Mouse (Mus musculus): ENCODE data around the gene 4933415A04Rik. TPM values are rescaled to one million over a fixed set of nuclear protein-coding genes. Genes with fewer than 3 reads are reported as not detected.

4933415A04Rik gene
- polyA plus RNA-seq (2014; fragmentation: Nextera tagmentation; extraction: Ambion mirVana) = 9.0 and 9.9 TPM in 2 replicates

DNA sequence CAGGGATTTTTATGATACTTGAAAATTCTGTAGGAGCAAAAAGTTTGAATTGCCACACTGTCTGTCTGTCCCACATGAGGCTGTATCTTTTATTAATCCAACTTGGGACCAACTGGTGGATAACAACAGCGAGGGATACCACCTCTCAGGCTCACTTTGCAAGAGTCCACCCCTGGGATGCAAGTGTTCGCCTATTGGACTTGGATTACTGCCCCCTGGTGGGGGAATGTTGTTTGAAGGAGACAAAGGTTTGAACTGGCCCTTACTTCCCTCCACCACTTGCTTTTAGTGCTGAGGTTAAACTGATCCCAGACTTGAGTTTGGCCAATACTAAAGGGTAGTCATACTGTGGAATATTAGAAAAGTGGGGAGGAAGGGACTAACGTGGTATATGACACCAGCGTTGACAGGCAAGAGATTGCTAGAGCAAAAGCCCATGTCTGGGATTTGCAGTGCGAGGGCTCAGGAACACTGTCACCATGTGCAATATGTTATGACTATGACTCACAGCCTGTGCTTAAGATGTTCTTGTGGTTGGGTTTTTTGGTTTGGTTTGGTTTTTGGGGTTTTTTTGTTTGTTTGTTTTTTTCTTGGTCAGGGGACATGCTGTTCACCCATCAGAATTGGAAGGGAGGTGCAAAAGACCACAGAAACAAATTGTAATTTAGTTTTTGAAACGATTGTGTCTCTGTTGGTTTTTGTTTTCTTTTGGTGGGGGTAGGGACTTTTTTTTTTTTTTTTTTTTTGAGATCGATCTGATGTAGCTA is at the start of gene 4933415A04Rik:
4933415A04Rik (plus strand) TSS at position 717 of the 767 bp plus-strand sequence.
- peak; percentile 59 for ATAC-seq (ENCODE audit: low FRiP score, low TSS enrichment)
- H3K27me3 ChIP-seq (ENCODE audit: control insufficient read depth, insufficient read depth, low read length) = no peaks in the 10 kb centered on the region
- 76% methylated on average over 7 of the region's 7 CpGs for WGBS
- no peak within 1 kb of the TSS for H3K4me3 ChIP-seq (ENCODE audit: low read length)
- H3K27ac ChIP-seq (ENCODE audit: low read depth, low read length) = no peak within 1 kb of the TSS
- peaks cover 43% of the 10 kb centered on the region for H3K36me3 ChIP-seq (ENCODE audit: control insufficient read depth, insufficient read depth, low read length)
- no peak within 1 kb of the TSS for H3K9ac ChIP-seq (ENCODE audit: low read depth, low read length)
- no peak within 1 kb of the TSS for H3K4me2 ChIP-seq (replicated peaks; ENCODE audit: low read depth, low read length)
- no peaks in the 10 kb centered on the region for H3K9me3 ChIP-seq (ENCODE audit: control insufficient read depth, low read length)
- H3K4me1 ChIP-seq (ENCODE audit: control insufficient read depth, insufficient read depth, low read length) = no peaks in the 10 kb centered on the region

DNA sequence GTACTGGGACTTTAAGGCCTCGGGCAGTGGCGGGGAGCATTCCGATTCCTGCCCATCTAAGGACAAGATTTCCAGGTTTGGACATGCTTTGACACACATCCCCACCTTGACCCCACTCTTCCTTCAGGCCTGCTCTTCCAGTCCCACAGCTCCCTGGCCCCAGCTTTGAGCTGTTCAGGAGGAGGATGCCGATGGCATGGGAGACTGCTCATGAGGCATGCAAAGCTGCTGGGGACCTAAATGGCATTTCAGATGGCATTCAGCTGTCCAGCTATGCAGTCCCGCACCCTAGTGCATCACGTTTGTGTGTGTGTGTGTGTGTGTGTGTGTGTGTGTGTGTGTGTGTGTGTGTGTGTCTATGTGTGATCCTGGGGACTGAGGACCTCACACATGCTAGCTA is 49.8 kb upstream of the 4933415A04Rik start:
- no peaks in the 10 kb centered on the region for H3K9me3 ChIP-seq (ENCODE audit: control insufficient read depth, low read length)
- H3K36me3 ChIP-seq (ENCODE audit: control insufficient read depth, insufficient read depth, low read length) = peaks cover 46% of the 10 kb centered on the region
- H3K4me2 ChIP-seq (replicated peaks; ENCODE audit: low read depth, low read length) = no peak overlapping the region
- no peak overlapping the region for H3K4me3 ChIP-seq (ENCODE audit: low read length)
- WGBS = 52% methylated on average over 6 of the region's 6 CpGs
- H3K27ac ChIP-seq (ENCODE audit: low read depth, low read length) = no peak overlapping the region
- no peaks in the 10 kb centered on the region for H3K27me3 ChIP-seq (ENCODE audit: control insufficient read depth, insufficient read depth, low read length)
- ATAC-seq (ENCODE audit: low FRiP score, low TSS enrichment) = peak; percentile 55
- no peak overlapping the region for H3K9ac ChIP-seq (ENCODE audit: low read depth, low read length)
- peaks cover 21% of the 10 kb centered on the region for H3K4me1 ChIP-seq (ENCODE audit: control insufficient read depth, insufficient read depth, low read length)

DNA sequence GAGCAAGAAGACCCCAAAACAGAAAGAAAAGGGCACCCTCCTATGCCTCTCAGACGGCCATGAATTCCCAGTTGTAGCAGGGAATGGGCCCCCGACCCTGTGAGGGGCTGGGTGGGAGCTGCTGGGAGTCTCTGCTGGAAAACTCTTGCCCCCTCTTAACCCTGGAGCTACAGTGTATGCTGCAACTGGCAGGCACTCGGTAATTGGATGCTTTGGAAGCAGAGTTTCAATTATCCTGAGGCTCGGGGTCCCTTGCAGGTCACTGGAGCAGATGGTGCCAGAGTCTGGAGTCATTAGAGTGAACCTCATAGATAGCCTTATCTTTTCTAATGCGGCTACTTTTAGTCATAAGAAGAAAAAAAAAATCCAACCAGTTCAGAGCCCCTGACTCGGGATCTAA is 47.0 kb upstream of the 4933415A04Rik start:
- H3K27me3 ChIP-seq (ENCODE audit: control insufficient read depth, insufficient read depth, low read length) = no peaks in the 10 kb centered on the region
- H3K9me3 ChIP-seq (ENCODE audit: control insufficient read depth, low read length) = no peaks in the 10 kb centered on the region
- no peak overlapping the region; the same call in 1 of the 2 replicates for H3K4me2 ChIP-seq (replicated peaks; ENCODE audit: low read depth, low read length)
- H3K27ac ChIP-seq (ENCODE audit: low read depth, low read length) = peak overlapping the region; percentile 67; the same call in 1 of the 2 replicates
- H3K9ac ChIP-seq (ENCODE audit: low read depth, low read length) = no peak overlapping the region
- 18% methylated on average over 6 of the region's 6 CpGs for WGBS
- peak; percentile 61; the same call in 1 of the 2 replicates for ATAC-seq (ENCODE audit: low FRiP score, low TSS enrichment)
- H3K4me3 ChIP-seq (ENCODE audit: low read length) = no peak overlapping the region
- peaks cover 25% of the 10 kb centered on the region for H3K4me1 ChIP-seq (ENCODE audit: control insufficient read depth, insufficient read depth, low read length)
- peaks cover 33% of the 10 kb centered on the region; the same call in 1 of the 2 replicates for H3K36me3 ChIP-seq (ENCODE audit: control insufficient read depth, insufficient read depth, low read length)

DNA sequence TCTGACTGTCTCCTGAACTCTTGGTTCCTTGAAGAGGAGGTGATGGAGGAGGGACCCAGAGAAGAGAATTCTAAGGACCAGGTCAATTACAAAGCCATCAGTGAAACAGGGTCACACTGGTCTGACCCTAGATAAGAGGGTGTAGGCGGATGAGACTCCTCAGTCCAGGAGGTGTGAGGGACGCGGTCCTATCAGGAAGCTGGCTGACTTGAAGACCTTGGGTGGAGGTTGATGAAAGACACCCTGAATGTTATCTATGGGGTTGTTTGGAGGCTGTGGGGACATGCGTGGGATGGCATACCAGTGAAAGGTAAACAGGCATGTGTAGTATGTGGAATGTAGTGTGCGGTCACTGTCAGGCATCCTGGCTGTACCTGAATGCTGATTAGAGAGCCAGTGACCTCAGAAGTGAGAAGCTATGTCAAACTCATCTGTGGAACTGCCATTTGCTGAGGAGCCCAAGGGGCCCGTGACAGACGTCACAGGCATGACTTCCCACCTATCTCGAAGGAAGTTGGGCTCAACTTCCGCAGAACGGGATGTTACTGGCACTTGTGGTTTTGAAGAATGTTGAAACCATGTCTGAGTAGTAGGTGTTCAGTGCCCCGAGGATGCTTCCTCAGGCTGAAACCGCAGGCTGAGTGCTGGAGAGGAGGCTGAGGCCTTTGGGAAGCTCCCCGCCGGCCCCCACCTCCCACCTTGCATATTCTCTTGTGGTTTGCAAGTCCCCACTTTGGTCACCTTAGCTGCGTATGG is 43.0 kb upstream of the 4933415A04Rik start:
- peaks cover 11% of the 10 kb centered on the region; the same call in 1 of the 2 replicates for H3K36me3 ChIP-seq (ENCODE audit: control insufficient read depth, insufficient read depth, low read length)
- H3K9ac ChIP-seq (ENCODE audit: low read depth, low read length) = no peak overlapping the region
- H3K27me3 ChIP-seq (ENCODE audit: control insufficient read depth, insufficient read depth, low read length) = no peaks in the 10 kb centered on the region
- no peak overlapping the region for H3K4me2 ChIP-seq (replicated peaks; ENCODE audit: low read depth, low read length)
- H3K4me3 ChIP-seq (ENCODE audit: low read length) = no peak overlapping the region
- peaks cover 36% of the 10 kb centered on the region for H3K4me1 ChIP-seq (ENCODE audit: control insufficient read depth, insufficient read depth, low read length)
- no peaks in the 10 kb centered on the region for H3K9me3 ChIP-seq (ENCODE audit: control insufficient read depth, low read length)
- WGBS = 92% methylated on average over 15 of the region's 15 CpGs
- no peak overlapping the region for H3K27ac ChIP-seq (ENCODE audit: low read depth, low read length)
- ATAC-seq (ENCODE audit: low FRiP score, low TSS enrichment) = no peak

DNA sequence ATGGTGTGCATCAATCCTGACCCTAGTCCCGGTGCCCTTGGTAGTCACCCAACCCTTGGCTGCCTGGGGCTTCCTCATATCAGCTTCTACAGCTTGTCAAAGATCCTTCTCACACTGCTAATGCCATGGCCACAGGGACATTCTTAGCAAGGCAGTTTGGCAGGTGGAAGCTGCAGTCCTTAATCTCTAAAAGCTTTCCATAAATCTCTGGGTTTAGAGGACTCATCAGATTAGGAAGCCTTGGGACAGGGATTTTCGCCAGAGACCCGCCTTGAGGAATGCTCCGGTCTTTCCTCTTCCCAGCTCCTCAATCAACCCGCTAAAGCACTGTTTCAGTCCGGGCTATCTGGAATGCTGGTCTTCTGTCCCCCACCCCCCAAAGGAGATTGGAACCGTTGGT is 42.0 kb upstream of the 4933415A04Rik start:
- WGBS = 84% methylated on average over 7 of the region's 7 CpGs
- Histone ChIP-seq H3K9ac (ENCODE audit: low read depth, low read length) (no peak overlapping the region), H3K4me3 (ENCODE audit: low read length) (no peak overlapping the region), H3K36me3 (ENCODE audit: control insufficient read depth, insufficient read depth, low read length) (peaks cover 8% of the 10 kb centered on the region; the same call in 1 of the 2 replicates), H3K4me1 (ENCODE audit: control insufficient read depth, insufficient read depth, low read length) (peaks cover 36% of the 10 kb centered on the region), H3K9me3 (ENCODE audit: control insufficient read depth, low read length) (no peaks in the 10 kb centered on the region), H3K27ac (ENCODE audit: low read depth, low read length) (no peak overlapping the region), H3K27me3 (ENCODE audit: control insufficient read depth, insufficient read depth, low read length) (no peaks in the 10 kb centered on the region), H3K4me2 (replicated peaks; ENCODE audit: low read depth, low read length) (no peak overlapping the region)
- no peak for ATAC-seq (ENCODE audit: low FRiP score, low TSS enrichment)

DNA sequence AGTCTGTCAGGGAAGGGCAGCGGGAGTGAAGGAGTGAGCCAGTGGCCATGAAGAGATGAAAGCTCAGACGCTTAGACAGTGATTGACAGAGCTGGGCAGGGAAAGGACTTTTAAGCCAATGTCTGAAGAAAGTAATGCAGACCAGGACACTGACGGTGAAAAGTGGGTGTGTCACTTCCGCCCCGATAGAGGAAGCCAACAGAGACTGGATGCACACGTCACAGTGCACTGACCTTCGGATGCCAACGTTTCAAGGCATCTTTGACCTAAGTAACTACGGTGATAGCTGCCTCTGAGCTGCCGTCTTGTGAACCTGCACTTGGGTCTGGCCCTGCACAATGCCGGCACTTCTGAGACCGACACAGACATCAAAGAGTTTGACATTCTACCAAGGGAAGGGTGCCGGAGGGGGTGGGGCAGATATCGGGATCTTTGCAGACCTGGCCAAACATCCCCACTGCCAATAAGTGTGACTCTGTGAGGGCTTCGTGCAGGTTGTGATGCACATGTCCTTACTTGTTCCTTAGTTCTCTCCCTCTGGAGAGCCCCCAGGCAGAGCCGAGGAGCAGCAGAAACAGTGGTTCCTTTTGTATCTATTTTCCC is 40.9 kb upstream of the 4933415A04Rik start:
- no peak overlapping the region for H3K9ac ChIP-seq (ENCODE audit: low read depth, low read length)
- H3K9me3 ChIP-seq (ENCODE audit: control insufficient read depth, low read length) = no peaks in the 10 kb centered on the region
- H3K4me2 ChIP-seq (replicated peaks; ENCODE audit: low read depth, low read length) = no peak overlapping the region
- ATAC-seq (ENCODE audit: low FRiP score, low TSS enrichment) = 0 out of 2 replicates have a peak, but pooled peaks have one; percentile 14
- no peak overlapping the region for H3K4me3 ChIP-seq (ENCODE audit: low read length)
- no peaks in the 10 kb centered on the region for H3K27me3 ChIP-seq (ENCODE audit: control insufficient read depth, insufficient read depth, low read length)
- 60% methylated on average over 16 of the region's 16 CpGs for WGBS
- H3K27ac ChIP-seq (ENCODE audit: low read depth, low read length) = no peak overlapping the region
- H3K4me1 ChIP-seq (ENCODE audit: control insufficient read depth, insufficient read depth, low read length) = peaks cover 34% of the 10 kb centered on the region
- H3K36me3 ChIP-seq (ENCODE audit: control insufficient read depth, insufficient read depth, low read length) = peaks cover 8% of the 10 kb centered on the region; the same call in 1 of the 2 replicates

DNA sequence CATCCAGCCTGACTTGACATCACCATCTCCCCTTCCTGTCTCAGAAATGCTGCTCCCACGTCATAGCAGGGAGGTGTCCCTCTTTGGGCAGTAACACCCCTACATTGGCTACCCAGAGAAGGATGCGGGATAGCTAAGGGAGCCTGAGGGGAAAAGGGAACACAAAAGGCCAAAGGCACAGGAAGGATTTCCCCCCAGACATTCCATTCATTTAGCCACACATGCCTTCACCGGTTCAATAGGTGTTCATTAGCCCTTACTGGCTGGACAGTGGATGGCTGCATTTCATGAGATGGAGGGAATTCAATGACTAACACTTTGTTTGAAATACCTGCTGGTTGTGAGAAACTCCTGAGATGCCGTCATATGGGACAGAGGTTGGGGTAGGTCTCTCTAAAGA is 40.2 kb upstream of the 4933415A04Rik start:
- H3K4me1 ChIP-seq (ENCODE audit: control insufficient read depth, insufficient read depth, low read length) = peaks cover 35% of the 10 kb centered on the region

DNA sequence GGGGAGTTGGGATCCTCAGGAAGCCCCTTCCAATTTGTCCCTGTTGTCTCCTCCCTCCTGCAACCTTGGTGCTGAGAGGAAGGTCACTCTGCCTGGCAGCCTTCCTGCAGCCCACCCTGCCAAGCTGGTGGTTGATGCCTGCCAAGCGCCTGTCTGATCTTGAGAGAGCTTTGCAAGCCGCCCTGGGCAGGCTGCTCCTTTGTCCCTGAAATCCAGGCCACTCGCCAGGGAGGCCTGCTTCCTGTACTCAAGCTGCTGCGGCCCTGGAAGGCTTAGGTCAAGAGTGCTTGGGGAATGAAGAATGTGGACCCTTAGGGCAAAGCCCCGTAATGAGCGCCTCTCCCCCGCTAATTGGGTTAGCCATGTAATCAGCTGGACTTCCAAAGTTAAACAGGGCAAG is 38.7 kb upstream of the 4933415A04Rik start:
- Histone ChIP-seq H3K4me3 (ENCODE audit: low read length) (no peak overlapping the region), H3K9ac (ENCODE audit: low read depth, low read length) (peak overlapping the region; percentile 40; the same call in 1 of the 2 replicates), H3K9me3 (ENCODE audit: control insufficient read depth, low read length) (no peaks in the 10 kb centered on the region), H3K36me3 (ENCODE audit: control insufficient read depth, insufficient read depth, low read length) (peaks cover 6% of the 10 kb centered on the region; the same call in 1 of the 2 replicates), H3K27me3 (ENCODE audit: control insufficient read depth, insufficient read depth, low read length) (no peaks in the 10 kb centered on the region), H3K27ac (ENCODE audit: low read depth, low read length) (peak overlapping the region; percentile 44; the same call in 1 of the 2 replicates), H3K4me1 (ENCODE audit: control insufficient read depth, insufficient read depth, low read length) (peaks cover 37% of the 10 kb centered on the region), H3K4me2 (replicated peaks; ENCODE audit: low read depth, low read length) (no peak overlapping the region)
- peak; percentile 22; the same call in 1 of the 2 replicates for ATAC-seq (ENCODE audit: low FRiP score, low TSS enrichment)
- 27% methylated on average over 7 of the region's 7 CpGs for WGBS

More for the DNA sequence above, 40.2 kb upstream of the 4933415A04Rik start:
- Histone ChIP-seq H3K4me3 (ENCODE audit: low read length) (no peak overlapping the region), H3K9ac (ENCODE audit: low read depth, low read length) (no peak overlapping the region), H3K36me3 (ENCODE audit: control insufficient read depth, insufficient read depth, low read length) (peaks cover 8% of the 10 kb centered on the region; the same call in 1 of the 2 replicates), H3K27me3 (ENCODE audit: control insufficient read depth, insufficient read depth, low read length) (no peaks in the 10 kb centered on the region), H3K9me3 (ENCODE audit: control insufficient read depth, low read length) (no peaks in the 10 kb centered on the region), H3K4me2 (replicated peaks; ENCODE audit: low read depth, low read length) (no peak overlapping the region), H3K27ac (ENCODE audit: low read depth, low read length) (no peak overlapping the region)
- ATAC-seq (ENCODE audit: low FRiP score, low TSS enrichment) = no peak
- 69% methylated on average over 4 of the region's 4 CpGs for WGBS
